ENCODE assay signal across 17 mouse cellular contexts in genomic region chr1:105700984-105701530, GRCm38 (mm10).
"Had no signal": no experiment of that assay in that cellular context is flagged by ENCODE, and none has a peak within 500 bp of the region (broad histone marks: within the 10 kb centered on the region; RNA-seq: fewer than 3 reads in every experiment).

No protein-coding gene starts in this region.

- H3K4me2 ChIP-seq: neural tube, embryonic 12.5 days; neural tube, embryonic 13.5 days; neural tube, embryonic 15.5 days; stomach, embryonic 15.5 days had no signal

- H3K9ac ChIP-seq: neural tube, embryonic 12.5 days; neural tube, embryonic 13.5 days; neural tube, embryonic 15.5 days; stomach, embryonic 15.5 days had no signal

- DNase-seq: retina, postnatal 1 day; right cerebral cortex, adult 18-20 months; right cerebral cortex, postnatal 14 days; right cerebral cortex, postnatal 25 days; right cerebral cortex, postnatal 4 days; spleen, adult 18-20 months; thymus, adult 18-20 months; thymus, adult 2 months; thymus, postnatal 14 days; thymus, postnatal 25 days; thymus, postnatal 36 days; thymus, postnatal 4 days had no signal

- H3K9me3 ChIP-seq: neural tube, embryonic 12.5 days; neural tube, embryonic 13.5 days; neural tube, embryonic 15.5 days; stomach, embryonic 15.5 days had no signal

- H3K27me3 ChIP-seq: neural tube, embryonic 12.5 days; neural tube, embryonic 13.5 days; neural tube, embryonic 15.5 days; stomach, embryonic 15.5 days had no signal

- H3K4me1 ChIP-seq: neural tube, embryonic 12.5 days; neural tube, embryonic 13.5 days; neural tube, embryonic 15.5 days; stomach, embryonic 15.5 days had no signal

- H3K4me3 ChIP-seq: neural tube, embryonic 12.5 days; neural tube, embryonic 13.5 days; neural tube, embryonic 15.5 days; stomach, embryonic 15.5 days had no signal

- H3K27ac ChIP-seq: neural tube, embryonic 12.5 days; neural tube, embryonic 13.5 days; neural tube, embryonic 15.5 days; stomach, embryonic 15.5 days; stomach, postnatal 0 days had no signal
